Mouse (Mus musculus) gastrocnemius, postnatal 4 days (tissue): ENCODE results near the gene Cfh. TPM values are rescaled to one million over a fixed set of nuclear protein-coding genes. Genes with fewer than 3 reads are reported as not detected.
"Not testable (repeated sequence)": the region's sequence is repeated elsewhere in the genome, so short reads cannot be mapped to it uniquely, and the experiment has no call there.

Experiments
- DNase-seq, 2 experiments: peaks; one replicate each; pipeline ENCODE4 v3.0.0; 2021 to 2022; ENCODE audit warnings: low spot score in 2 of 2, mixed read lengths in 2 of 2
- long read RNA-seq, 2 experiments: library from polyadenylated mRNA; stranded (forward); transcript quantifications; one replicate each; pipeline ENCODE4 v2.0.0; 2021
- total RNA-seq, 2 experiments: library from RNA; stranded (reverse); gene quantifications; 2 replicates each; pipeline ENCODE4 v1.2.3; 2021

Cfh gene
- total RNA-seq, result 10 to 100 TPM in 1 of 2 experiments, 1 to 10 TPM in 1; 9.1 to 10.2 TPM
- long read RNA-seq, experiment 1, full-length matches to known transcripts, result 1 of 8 reads
- long read RNA-seq, experiment 1, partial matches to known transcripts, result 4 of 8 reads
- long read RNA-seq, experiment 1, other reads (novel, unspliced or antisense), result 3 of 8 reads
- long read RNA-seq, experiment 2, full-length matches to known transcripts, result 2 of 7 reads
- long read RNA-seq, experiment 2, partial matches to known transcripts, result 1 of 7 reads
- long read RNA-seq, experiment 2, other reads (novel, unspliced or antisense), result 4 of 7 reads

GRCm38 (mm10) chr1:140183664-140184063 lies at the start of gene Cfh:
Cfh (minus strand) TSS chr1:140183764.
- not testable (repeated sequence) for DNase-seq

- DNase-seq, result no peak
These were observed 43.1 kb upstream of the Cfh start for GRCm38 (mm10) chr1:140226673-140227072.

- DNase-seq, result no peak
These were observed 41.7 kb upstream of the Cfh start for GRCm38 (mm10) chr1:140225221-140225620.

- no peak for DNase-seq
These were observed 21.8 kb upstream of the Cfh start for GRCm38 (mm10) chr1:140205329-140205728.

- not testable (repeated sequence) for DNase-seq
These were observed 4.9 kb upstream of the Cfh start for GRCm38 (mm10) chr1:140188500-140188899.

GRCm38 (mm10) chr1:140183208-140183607 lies 356 bp downstream of the Cfh start:
- no peak for DNase-seq

- no peak for DNase-seq
These were observed 3.4 kb downstream of the Cfh start for GRCm38 (mm10) chr1:140180125-140180524.

GRCm38 (mm10) chr1:140175442-140175841 lies 8.1 kb downstream of the Cfh start:
- no peak for DNase-seq

GRCm38 (mm10) chr1:140171581-140172154 lies 11.9 kb downstream of the Cfh start:
- DNase-seq, result no peak

GRCm38 (mm10) chr1:140158970-140159369 lies 24.6 kb downstream of the Cfh start:
- no peak for DNase-seq

- no peak for DNase-seq
These were observed 114.1 kb downstream of the Cfh start for GRCm38 (mm10) chr1:140069471-140069870.

Other genes starting within 250 kb of the Cfh start
- 1 to 10 TPM; 2.4 TPM for gene Kcnt2, start 62.4 kb upstream of the Cfh start, total RNA-seq